Mouse (Mus musculus) intestine, embryonic 14.5 days (tissue): ENCODE results near the gene Dusp1. TPM values are rescaled to one million over a fixed set of nuclear protein-coding genes. Genes with fewer than 3 reads are reported as not detected.

Source experiments
- ATAC-seq: fragments of 200-750 bp; cut with Nextera tagmentation; replicated peaks from 2 replicates; pipeline ENCODE4 v1.8.0; 2017; ENCODE audit warnings: low read depth, moderate number of reproducible peaks, moderate TSS enrichment, moderate library complexity; ENCODE audit not compliant: low FRiP score, low TSS enrichment
- DNase-seq: peaks from one replicate; pipeline ENCODE4 v3.0.0-alpha.2; 2018; ENCODE audit warnings: low spot score
- H3K27ac ChIP-seq: fragments of 300-500 bp; sonication (generic); 2 replicates; pipeline ENCODE4 v1.5.1; 2014; ENCODE audit warnings: low read depth, mild to moderate bottlenecking, control low read depth
- H3K27me3 ChIP-seq: fragments of 300-500 bp; sonication (generic); replicated peaks from 2 replicates; pipeline ENCODE4 v1.6.1; 2014; ENCODE audit warnings: low read length, control low read depth; ENCODE audit not compliant: control insufficient read depth, insufficient read depth
- H3K36me3 ChIP-seq: fragments of 300-500 bp; sonication (generic); 2 replicates; pipeline ENCODE4 v1.6.1; 2014; ENCODE audit warnings: low read length, control low read depth; ENCODE audit not compliant: control insufficient read depth, insufficient read depth
- H3K4me1 ChIP-seq: fragments of 300-500 bp; sonication (generic); replicated peaks from 2 replicates; pipeline ENCODE4 v1.6.1; 2014; ENCODE audit warnings: low read length, control low read depth, mixed read lengths; ENCODE audit not compliant: control insufficient read depth, insufficient read depth
- H3K4me2 ChIP-seq: fragments of 300-500 bp; sonication (generic); 2 replicates; pipeline ENCODE4 v1.6.1; 2014; ENCODE audit warnings: low read length
- H3K4me3 ChIP-seq: fragments of 300-500 bp; sonication (generic); 2 replicates; pipeline ENCODE4 v1.5.1; 2014; ENCODE audit warnings: low read depth, low read length, control low read depth, mixed read lengths
- H3K9ac ChIP-seq: fragments of 300-500 bp; sonication (generic); 2 replicates; pipeline ENCODE4 v1.6.1; 2014; ENCODE audit warnings: mild to moderate bottlenecking, low read length
- H3K9me3 ChIP-seq: fragments of 300-500 bp; sonication (generic); 2 replicates; pipeline ENCODE4 v1.6.1; 2016; ENCODE audit warnings: low read length, control low read depth; ENCODE audit not compliant: control insufficient read depth
- WGBS: fragments of 180-500 bp; shearing (Covaris S2); extraction: QIAGEN DNeasy Blood & Tissue Kit; methylation state at CpG from one replicate; pipeline ENCODE4 v1.1.7; 2014; 5-methylcytosine and 5-hydroxymethylcytosine counted together
- polyA plus RNA-seq: library from polyadenylated mRNA; unstranded; fragments of >200 nt; fragmentation: Nextera tagmentation; extraction: Ambion mirVana; gene quantifications from 2 replicates; pipeline ENCODE4 v1.2.1, GENCODE M21; 2014

The Dusp1 gene
- polyA plus RNA-seq, 1 experiment from 2014 or later = 17.0 TPM

DNA sequence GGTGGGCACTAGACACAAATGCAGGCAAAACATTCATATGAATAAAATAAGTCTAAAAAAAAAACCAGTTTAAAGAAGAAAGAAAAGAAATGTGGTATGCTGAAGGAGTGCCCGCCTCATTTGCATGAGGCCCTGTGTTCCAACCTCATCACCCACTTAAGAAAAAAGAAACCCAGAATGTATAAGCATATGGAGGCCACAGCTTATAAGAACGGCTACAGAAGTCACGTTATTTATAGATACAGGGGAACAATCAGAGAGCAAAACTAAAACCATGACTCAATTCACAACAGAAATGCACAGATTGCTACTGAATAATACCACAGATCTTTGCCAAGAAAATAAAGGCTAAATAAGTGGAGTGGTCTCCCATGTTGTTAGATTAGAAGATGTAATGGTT, 43.6 kb downstream of the Dusp1 start:
- Histone ChIP-seq H3K27me3 (no peaks in the 10 kb centered on the region), H3K9ac (no peak overlapping the region), H3K36me3 (no peaks in the 10 kb centered on the region), H3K4me3 (no peak overlapping the region), H3K9me3 (no peaks in the 10 kb centered on the region), H3K4me1 (no peaks in the 10 kb centered on the region), H3K27ac (no peak overlapping the region), H3K4me2 (no peak overlapping the region)
- 79% methylated on average over 3 of the region's 3 CpGs for WGBS
- ATAC-seq = no peak
- DNase-seq = no peak

GRCm38 (mm10) chr17:26515675-26516074, 46.3 kb downstream of the Dusp1 start:
- H3K9me3 ChIP-seq = no peaks in the 10 kb centered on the region
- 0 out of 2 replicates have a peak, but pooled peaks cover 4% of the 10 kb centered on the region for H3K4me1 ChIP-seq
- H3K36me3 ChIP-seq = no peaks in the 10 kb centered on the region
- no peak overlapping the region for H3K4me2 ChIP-seq
- H3K9ac ChIP-seq = no peak overlapping the region
- no peaks in the 10 kb centered on the region for H3K27me3 ChIP-seq
- no peak overlapping the region for H3K4me3 ChIP-seq
- DNase-seq = no peak
- H3K27ac ChIP-seq = no peak overlapping the region
- ATAC-seq = no peak
- 84% methylated on average over 4 of the region's 4 CpGs for WGBS

GRCm38 (mm10) chr17:26514581-26515030, 47.3 kb downstream of the Dusp1 start:
- no peak for DNase-seq
- Histone ChIP-seq H3K36me3 (no peaks in the 10 kb centered on the region), H3K27me3 (no peaks in the 10 kb centered on the region), H3K4me3 (no peak overlapping the region), H3K9me3 (no peaks in the 10 kb centered on the region), H3K27ac (no peak overlapping the region), H3K4me2 (no peak overlapping the region), H3K9ac (no peak overlapping the region), H3K4me1 (0 out of 2 replicates have a peak, but pooled peaks cover 4% of the 10 kb centered on the region)
- 71% methylated on average over 3 of the region's 3 CpGs for WGBS
- no peak for ATAC-seq

DNA sequence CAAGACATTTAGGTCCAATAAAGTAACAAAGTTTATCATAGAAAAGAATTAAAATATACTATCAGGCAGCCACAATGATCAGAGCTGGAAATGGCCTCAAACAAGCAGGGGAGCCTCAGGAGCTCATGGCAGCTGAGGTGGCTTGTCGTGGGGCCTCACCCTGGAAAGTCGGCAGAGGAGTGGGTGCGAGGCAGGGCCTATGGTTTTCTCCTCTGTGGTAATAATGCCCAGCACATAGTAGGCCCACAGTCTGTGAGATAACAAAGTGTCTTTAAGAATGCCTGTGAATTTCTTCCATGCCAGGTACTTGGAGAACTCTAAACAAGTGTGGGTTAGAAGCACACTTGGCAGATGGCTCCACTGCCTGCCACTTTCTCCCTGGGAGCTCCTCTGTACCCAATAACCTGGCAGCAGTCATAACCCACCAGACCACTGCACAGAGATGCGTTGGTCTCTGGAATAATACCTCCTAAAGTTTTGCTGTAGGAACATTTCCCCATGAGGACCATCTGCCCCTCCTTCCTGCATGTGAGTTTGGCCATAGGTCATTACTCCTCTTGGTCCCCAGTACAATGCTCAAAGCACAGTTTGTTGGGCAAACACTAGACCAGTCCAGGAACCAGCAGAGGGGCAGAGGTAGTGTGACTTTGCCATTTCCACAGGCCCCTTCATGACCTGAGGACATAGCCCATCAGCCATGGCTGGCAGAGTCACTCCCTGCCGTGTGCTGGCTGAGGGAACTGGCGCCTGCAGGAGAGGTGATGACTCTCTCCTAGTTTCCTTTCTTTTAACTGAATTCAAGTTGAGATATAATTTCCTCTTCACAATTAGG, 48.3 kb downstream of the Dusp1 start:
- WGBS = 87% methylated on average over 6 of the region's 6 CpGs
- Histone ChIP-seq H3K4me1 (peaks cover 4% of the 10 kb centered on the region; the same call in 1 of the 2 replicates), H3K4me3 (no peak overlapping the region), H3K9me3 (no peaks in the 10 kb centered on the region), H3K4me2 (no peak overlapping the region), H3K9ac (no peak overlapping the region), H3K27ac (no peak overlapping the region), H3K36me3 (no peaks in the 10 kb centered on the region), H3K27me3 (no peaks in the 10 kb centered on the region)
- ATAC-seq (no peak), DNase-seq (no peak)

- Histone ChIP-seq H3K9ac (no peak overlapping the region), H3K4me2 (no peak overlapping the region), H3K4me3 (no peak overlapping the region), H3K27ac (no peak overlapping the region), H3K9me3 (no peaks in the 10 kb centered on the region), H3K27me3 (no peaks in the 10 kb centered on the region), H3K36me3 (no peaks in the 10 kb centered on the region), H3K4me1 (peaks cover 4% of the 10 kb centered on the region; the same call in 1 of the 2 replicates)
- ATAC-seq (no peak), DNase-seq (no peak)
- 71% methylated on average over 7 of the region's 7 CpGs for WGBS
Observed at GRCm38 (mm10) chr17:26512961-26513360, 49.0 kb downstream of the Dusp1 start.

DNA sequence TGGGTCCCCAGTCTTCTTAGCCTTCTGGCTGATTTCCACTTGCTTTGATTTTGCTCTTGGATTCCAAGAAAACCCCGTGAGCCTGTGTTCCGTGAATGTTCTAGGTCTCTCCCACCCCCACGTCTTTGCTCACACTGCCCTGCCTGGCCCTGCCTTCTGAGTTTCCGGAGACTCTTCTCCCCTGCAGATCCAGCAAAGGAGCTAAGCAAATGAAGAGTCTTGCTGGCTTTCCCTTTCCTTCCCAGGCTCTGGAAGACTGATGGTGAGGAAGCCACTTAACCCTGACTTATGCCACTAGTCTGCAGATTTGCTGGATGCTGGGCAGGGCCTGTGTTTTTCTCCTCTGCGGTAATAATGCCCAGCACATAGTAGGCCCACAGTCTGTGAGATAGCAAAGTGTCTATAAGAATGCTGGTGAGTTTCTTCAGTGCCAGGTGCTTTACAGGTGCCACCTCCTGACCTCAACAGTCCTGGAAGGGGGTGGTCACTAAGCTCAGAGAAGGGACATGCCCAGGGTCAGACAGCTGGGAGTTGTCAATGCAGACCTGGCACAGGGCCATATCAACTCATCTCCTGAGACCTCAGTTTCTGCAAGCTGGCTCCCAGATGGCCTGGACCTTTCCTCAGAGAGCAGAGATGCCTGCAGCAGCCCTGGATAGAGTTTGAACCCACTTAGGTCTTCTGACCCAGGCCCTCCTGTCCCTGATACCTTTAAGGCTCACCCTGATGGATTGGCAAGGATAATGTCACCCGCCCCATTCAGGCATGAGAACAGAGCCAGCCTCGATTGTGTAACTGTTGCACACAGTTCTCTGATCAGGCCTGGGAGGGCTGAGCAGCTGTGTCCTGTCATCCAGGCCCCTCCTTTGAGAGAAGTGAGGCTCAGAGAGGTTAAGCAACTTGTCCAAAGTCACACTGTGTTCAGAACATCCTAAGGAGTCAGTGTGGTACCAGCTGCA, 49.8 kb downstream of the Dusp1 start:
- H3K9me3 ChIP-seq = no peaks in the 10 kb centered on the region
- no peaks in the 10 kb centered on the region for H3K27me3 ChIP-seq
- no peaks in the 10 kb centered on the region for H3K36me3 ChIP-seq
- DNase-seq = no peak
- H3K4me2 ChIP-seq = no peak overlapping the region
- 63% methylated on average over 7 of the region's 7 CpGs for WGBS
- peaks cover 8% of the 10 kb centered on the region for H3K4me1 ChIP-seq
- no peak for ATAC-seq
- 0 out of 2 replicates have a peak overlapping the region, but pooled peaks have one; percentile 39 for H3K27ac ChIP-seq
- H3K4me3 ChIP-seq = no peak overlapping the region
- no peak overlapping the region for H3K9ac ChIP-seq

GRCm38 (mm10) chr17:26511256-26511655, 50.7 kb downstream of the Dusp1 start:
- H3K4me1 ChIP-seq = peaks cover 16% of the 10 kb centered on the region
- H3K27me3 ChIP-seq = no peaks in the 10 kb centered on the region
- H3K9me3 ChIP-seq = no peaks in the 10 kb centered on the region
- H3K9ac ChIP-seq = no peak overlapping the region
- H3K36me3 ChIP-seq = 0 out of 2 replicates have a peak, but pooled peaks cover 4% of the 10 kb centered on the region
- ATAC-seq (no peak), DNase-seq (no peak)
- no peak overlapping the region for H3K4me2 ChIP-seq
- no peak overlapping the region for H3K4me3 ChIP-seq
- H3K27ac ChIP-seq = no peak overlapping the region
- WGBS = 62% methylated on average over 4 of the region's 4 CpGs

- DNase-seq = no peak
- Histone ChIP-seq H3K36me3 (peaks cover 9% of the 10 kb centered on the region; the same call in 1 of the 2 replicates), H3K27me3 (no peaks in the 10 kb centered on the region), H3K4me2 (no peak overlapping the region), H3K4me3 (no peak overlapping the region), H3K4me1 (peaks cover 20% of the 10 kb centered on the region), H3K9ac (no peak overlapping the region), H3K9me3 (no peaks in the 10 kb centered on the region), H3K27ac (no peak overlapping the region)
- 75% methylated on average over 15 of the region's 15 CpGs for WGBS
- no peak for ATAC-seq
Observed at GRCm38 (mm10) chr17:26510146-26511045, 51.5 kb downstream of the Dusp1 start.
